Mouse (Mus musculus) adrenal gland, postnatal 0 days (tissue): ENCODE data around the gene Snn. TPM values are rescaled to one million over a fixed set of nuclear protein-coding genes. Genes with fewer than 3 reads are reported as not detected.

ENCODE experiments used
- polyA plus RNA-seq: library from polyadenylated mRNA; unstranded; fragments of >200 nt; fragmentation: Nextera tagmentation; extraction: Ambion mirVana; gene quantifications from 2 replicates; pipeline ENCODE4 v1.2.1, GENCODE M21; 2015

Snn gene
- polyA plus RNA-seq, result 16.6 and 23.5 TPM in 2 replicates

GRCm38 (mm10) chr16:11060645-11061044 is at the start of gene Snn:
TSS of gene Snn (plus strand) at chr16:11060945.

DNA sequence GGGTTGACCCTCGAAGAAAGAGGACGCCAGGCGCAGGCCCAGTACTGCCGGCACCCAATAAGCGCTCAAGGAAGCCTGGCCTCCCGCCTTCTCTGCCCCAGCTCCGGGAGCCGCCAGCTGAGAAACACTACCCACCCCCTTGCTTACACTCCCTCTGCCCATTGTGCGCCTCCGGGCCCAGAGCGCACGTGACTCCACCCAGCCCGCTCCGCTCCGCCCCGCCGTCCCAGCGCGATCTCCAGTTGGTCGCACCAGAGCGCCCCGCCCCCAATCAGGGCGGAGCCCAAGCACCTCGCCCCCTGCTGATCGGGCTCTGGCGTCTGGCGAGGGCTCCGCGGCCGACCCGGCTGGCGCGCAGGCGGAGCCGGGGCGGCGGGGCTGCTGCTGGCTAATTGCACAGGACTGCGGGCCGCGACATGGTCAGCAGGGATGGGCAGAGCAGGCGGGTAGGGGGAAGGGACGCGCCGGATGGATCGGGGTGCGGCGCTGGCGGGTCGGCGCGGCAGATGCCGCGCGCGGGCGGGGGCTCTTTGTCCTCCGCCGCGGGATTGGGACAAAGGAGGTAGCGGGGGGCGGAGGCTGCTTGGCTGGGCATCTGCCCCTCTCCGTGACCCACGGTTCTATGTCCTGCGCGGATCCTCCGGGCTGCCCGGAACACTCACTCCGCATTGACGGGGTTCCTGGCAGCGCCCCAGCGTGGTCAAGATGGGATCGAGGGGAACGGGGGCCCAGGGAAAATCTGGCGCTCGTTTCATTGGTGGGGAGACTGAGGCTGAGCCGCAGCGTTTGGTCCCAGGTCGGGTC is 5.5 kb downstream of the Snn start, which contains the start of gene Litaf:
Gene Litaf, minus strand, starts transcription at position 129 of the 804 bp plus-strand sequence.

Other genes starting within 250 kb of the Snn start
- gene Gm11172, start 248.0 kb upstream of the Snn start, polyA plus RNA-seq, result not detected in 2 replicates
- 1.5 and 1.6 TPM in 2 replicates for gene Rmi2, start 225.9 kb upstream of the Snn start, polyA plus RNA-seq
- gene Litaf, start 5.2 kb downstream of the Snn start, polyA plus RNA-seq, result 75.3 and 113 TPM in 2 replicates
- gene Txndc11, start 73.7 kb downstream of the Snn start, polyA plus RNA-seq, result 20.9 and 31.8 TPM in 2 replicates
- gene Zc3h7a, start 115.4 kb downstream of the Snn start, polyA plus RNA-seq, result 31.4 and 43.1 TPM in 2 replicates
- gene Rsl1d1, start 142.4 kb downstream of the Snn start, polyA plus RNA-seq, result 99.1 and 143 TPM in 2 replicates
- 35.3 and 57.6 TPM in 2 replicates for gene Gspt1, start 193.4 kb downstream of the Snn start, polyA plus RNA-seq